Mouse (Mus musculus) liver, embryonic 14.5 days (tissue): ENCODE data around the gene Ttyh2.

Source experiments
- CTCF ChIP-seq: IDR thresholded peaks from 2 replicates; pipeline ENCODE4 v1.5.1; 2016; ENCODE audit warnings: antibody characterized with exemption, low read depth, control low read depth
- EP300 ChIP-seq: IDR thresholded peaks from 2 replicates; pipeline ENCODE4 v1.6.1; 2016; ENCODE audit warnings: antibody characterized with exemption, low read depth

DNA sequence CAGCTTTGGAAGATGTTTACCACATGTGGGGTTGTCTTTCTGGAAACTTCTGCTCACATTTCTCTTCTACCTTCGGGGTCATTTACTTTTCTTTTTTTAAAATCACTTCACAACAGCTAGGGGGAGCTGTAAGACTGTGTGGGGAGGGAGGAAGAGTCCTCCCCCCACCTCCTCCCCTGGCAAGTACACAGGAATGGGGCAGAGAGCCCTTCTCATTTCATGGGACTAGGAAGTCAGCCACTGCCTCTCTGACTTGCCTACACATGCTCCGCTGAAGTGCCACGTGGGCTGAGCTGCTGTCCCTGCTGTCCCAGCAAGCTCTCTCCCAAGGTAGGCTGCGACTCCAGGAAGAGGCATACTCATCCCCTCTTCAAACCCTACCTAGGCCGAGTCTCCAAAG, 20.7 kb upstream of the Ttyh2 start:
- no peak for TF ChIP-seq EP300
- peak; percentile 30; the same call in 1 of the 2 replicates for TF ChIP-seq CTCF
